Mouse (Mus musculus) intestine, postnatal 0 days (tissue): ENCODE results near the gene Olfr703. TPM values are rescaled to one million over a fixed set of nuclear protein-coding genes. Genes with fewer than 3 reads are reported as not detected.

Experiments
- ATAC-seq: fragments of 200-750 bp; cut with Nextera tagmentation; 2 replicates; pipeline ENCODE4 v1.8.0; 2017; ENCODE audit warnings: mild to moderate bottlenecking, moderate TSS enrichment, moderate library complexity
- H3K27ac ChIP-seq: fragments of 300-500 bp; sonication (generic); 2 replicates; pipeline ENCODE4 v1.5.1; 2014; ENCODE audit warnings: mild to moderate bottlenecking, low read depth, low read length, moderate library complexity
- H3K27me3 ChIP-seq: fragments of 300-500 bp; sonication (generic); replicated peaks from 2 replicates; pipeline ENCODE4 v1.6.1; 2014; ENCODE audit warnings: low read length, mixed read lengths; ENCODE audit not compliant: control insufficient read depth, insufficient read depth
- H3K36me3 ChIP-seq: fragments of 300-500 bp; sonication (generic); 2 replicates; pipeline ENCODE4 v1.6.1; 2014; ENCODE audit warnings: mild to moderate bottlenecking, moderate library complexity; ENCODE audit not compliant: control insufficient read depth, insufficient read depth
- H3K4me1 ChIP-seq: fragments of 300-500 bp; sonication (generic); replicated peaks from 2 replicates; pipeline ENCODE4 v1.6.1; 2014; ENCODE audit warnings: antibody characterized with exemption, low read length, mixed read lengths; ENCODE audit not compliant: control insufficient read depth, insufficient read depth
- H3K4me2 ChIP-seq: fragments of 300-500 bp; sonication (generic); replicated peaks from 2 replicates; pipeline ENCODE4 v1.6.1; 2014; ENCODE audit warnings: low read depth, mild to moderate bottlenecking, moderate library complexity
- H3K4me3 ChIP-seq: fragments of 300-500 bp; sonication (generic); 2 replicates; pipeline ENCODE4 v1.5.1; 2014; ENCODE audit warnings: low read depth, low read length
- H3K9ac ChIP-seq: fragments of 300-500 bp; sonication (generic); 2 replicates; pipeline ENCODE4 v1.6.1; 2014; ENCODE audit warnings: mild to moderate bottlenecking, low read depth, low read length
- H3K9me3 ChIP-seq: fragments of 300-500 bp; sonication (generic); 2 replicates; pipeline ENCODE4 v1.6.1; 2016; ENCODE audit warnings: mixed run types; ENCODE audit not compliant: control insufficient read depth
- CTCF ChIP-seq: sonication (generic); IDR thresholded peaks from 2 replicates; pipeline ENCODE4 v1.5.1; 2016; ENCODE audit warnings: low read depth, mild to moderate bottlenecking, control low read depth, antibody characterized with exemption, moderate library complexity
- WGBS: fragments of 180-500 bp; shearing (Covaris S2); extraction: QIAGEN DNeasy Blood & Tissue Kit; methylation state at CpG from one replicate; pipeline ENCODE4 v1.1.7; 2014; 5-methylcytosine and 5-hydroxymethylcytosine counted together
- polyA plus RNA-seq: library from polyadenylated mRNA; unstranded; fragments of >200 nt; fragmentation: Nextera tagmentation; extraction: Ambion mirVana; gene quantifications from 2 replicates; pipeline ENCODE4 v1.2.1, GENCODE M21; 2015

The Olfr703 gene
- polyA plus RNA-seq, 1 experiment from 2014 or later, result not detected

DNA sequence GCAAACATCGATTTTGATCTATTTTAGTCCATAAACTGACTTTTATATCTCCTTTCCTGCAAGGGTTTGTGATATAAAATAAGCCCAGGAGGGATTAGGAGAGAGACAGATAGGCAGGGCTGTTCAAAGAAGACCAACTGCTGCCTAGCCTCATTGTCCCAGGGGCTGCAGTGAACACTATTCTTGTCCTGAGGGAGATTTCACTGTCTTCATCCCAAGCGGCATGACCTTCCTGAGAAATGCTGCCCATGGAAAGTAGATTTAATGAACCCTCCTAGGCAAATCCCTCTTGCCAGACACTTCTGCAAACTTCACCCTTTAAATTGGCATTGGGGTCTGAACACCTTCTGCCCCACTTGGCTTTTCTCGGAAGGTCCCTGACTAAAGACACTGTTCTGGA lies 33.6 kb downstream of the Olfr703 start, which contains the start of gene Olfr705:
Gene Olfr705, minus strand, starts transcription at position 101 of the 400 bp plus-strand sequence.
- no peak for ATAC-seq
- Histone ChIP-seq H3K4me1 (no peaks in the 10 kb centered on the region), H3K4me2 (no peak within 1 kb of the TSS), H3K9me3 (no peaks in the 10 kb centered on the region), H3K27me3 (no peaks in the 10 kb centered on the region), H3K27ac (no peak within 1 kb of the TSS), H3K9ac (no peak within 1 kb of the TSS), H3K36me3 (no peaks in the 10 kb centered on the region), H3K4me3 (no peak within 1 kb of the TSS)
- TF ChIP-seq CTCF, result no peak
- 73% methylated on average over 3 of the region's 3 CpGs for WGBS

- Histone ChIP-seq H3K36me3 (no peaks in the 10 kb centered on the region), H3K9ac (no peak within 1 kb of the TSS), H3K27ac (no peak within 1 kb of the TSS), H3K4me3 (no peak within 1 kb of the TSS), H3K9me3 (no peaks in the 10 kb centered on the region), H3K4me1 (no peaks in the 10 kb centered on the region), H3K4me2 (no peak within 1 kb of the TSS), H3K27me3 (no peaks in the 10 kb centered on the region)
- no peak for ATAC-seq
- WGBS, result 84% methylated on average over 2 of the region's 2 CpGs
- TF ChIP-seq CTCF, result no peak
Measured at GRCm38 (mm10) chr7:106888062-106888461, 44.9 kb downstream of the Olfr703 start, which contains the start of gene Olfr706. Gene Olfr706, minus strand, starts transcription at chr7:106888162.

Other genes starting within 250 kb of the Olfr703 start
- not detected in 2 replicates for gene Olfr693, start 162.8 kb upstream of the Olfr703 start, polyA plus RNA-seq
- not detected in 2 replicates for gene Olfr694, start 151.5 kb upstream of the Olfr703 start, polyA plus RNA-seq
- gene Olfr695, start 127.0 kb upstream of the Olfr703 start, polyA plus RNA-seq, result not detected in 2 replicates
- not detected in 2 replicates for gene Olfr697, start 100.9 kb upstream of the Olfr703 start, polyA plus RNA-seq
- not detected in 2 replicates for gene Olfr698, start 88.0 kb upstream of the Olfr703 start, polyA plus RNA-seq
- not detected in 2 replicates for gene Olfr699, start 50.2 kb upstream of the Olfr703 start, polyA plus RNA-seq
- gene Olfr700, start 34.5 kb upstream of the Olfr703 start, polyA plus RNA-seq, result not detected in 2 replicates
- gene Olfr701, start 29.2 kb upstream of the Olfr703 start, polyA plus RNA-seq, result not detected in 2 replicates
- not detected in 2 replicates for gene Olfr702, start 9.5 kb upstream of the Olfr703 start, polyA plus RNA-seq
- not detected in 2 replicates for gene Olfr704, start 19.8 kb downstream of the Olfr703 start, polyA plus RNA-seq
- not detected in 2 replicates for gene Olfr705, start 33.5 kb downstream of the Olfr703 start, polyA plus RNA-seq
- not detected in 2 replicates for gene Olfr706, start 44.8 kb downstream of the Olfr703 start, polyA plus RNA-seq
- gene Olfr707, start 57.9 kb downstream of the Olfr703 start, polyA plus RNA-seq, result not detected in 2 replicates
- not detected in 2 replicates for gene Olfr1532-ps1, start 64.6 kb downstream of the Olfr703 start, polyA plus RNA-seq
- gene Olfr709-ps1, start 88.9 kb downstream of the Olfr703 start, polyA plus RNA-seq, result not detected in 2 replicates
- not detected in 2 replicates for gene Olfr710, start 105.0 kb downstream of the Olfr703 start, polyA plus RNA-seq
- gene Olfr6, start 120.6 kb downstream of the Olfr703 start, polyA plus RNA-seq, result not detected in 2 replicates
- gene Olfr711, start 132.1 kb downstream of the Olfr703 start, polyA plus RNA-seq, result not detected in 2 replicates
- not detected in 2 replicates for gene Olfr2, start 162.7 kb downstream of the Olfr703 start, polyA plus RNA-seq
- gene Olfr713, start 187.8 kb downstream of the Olfr703 start, polyA plus RNA-seq, result not detected in 2 replicates
- gene Olfr714, start 227.6 kb downstream of the Olfr703 start, polyA plus RNA-seq, result not detected in 2 replicates
- gene Olfr17, start 249.9 kb downstream of the Olfr703 start, polyA plus RNA-seq, result not detected in 2 replicates